Mouse (Mus musculus) heart, adult 11 months (tissue): ENCODE measurements around the gene Dnajc3.
A peak's percentile ranks its signal among the peaks of the same experiment; 100 is the strongest.

ENCODE experiments used
- DNase-seq: peaks from one replicate; pipeline ENCODE4 v3.0.0; 2022

Dnajc3 gene

DNA sequence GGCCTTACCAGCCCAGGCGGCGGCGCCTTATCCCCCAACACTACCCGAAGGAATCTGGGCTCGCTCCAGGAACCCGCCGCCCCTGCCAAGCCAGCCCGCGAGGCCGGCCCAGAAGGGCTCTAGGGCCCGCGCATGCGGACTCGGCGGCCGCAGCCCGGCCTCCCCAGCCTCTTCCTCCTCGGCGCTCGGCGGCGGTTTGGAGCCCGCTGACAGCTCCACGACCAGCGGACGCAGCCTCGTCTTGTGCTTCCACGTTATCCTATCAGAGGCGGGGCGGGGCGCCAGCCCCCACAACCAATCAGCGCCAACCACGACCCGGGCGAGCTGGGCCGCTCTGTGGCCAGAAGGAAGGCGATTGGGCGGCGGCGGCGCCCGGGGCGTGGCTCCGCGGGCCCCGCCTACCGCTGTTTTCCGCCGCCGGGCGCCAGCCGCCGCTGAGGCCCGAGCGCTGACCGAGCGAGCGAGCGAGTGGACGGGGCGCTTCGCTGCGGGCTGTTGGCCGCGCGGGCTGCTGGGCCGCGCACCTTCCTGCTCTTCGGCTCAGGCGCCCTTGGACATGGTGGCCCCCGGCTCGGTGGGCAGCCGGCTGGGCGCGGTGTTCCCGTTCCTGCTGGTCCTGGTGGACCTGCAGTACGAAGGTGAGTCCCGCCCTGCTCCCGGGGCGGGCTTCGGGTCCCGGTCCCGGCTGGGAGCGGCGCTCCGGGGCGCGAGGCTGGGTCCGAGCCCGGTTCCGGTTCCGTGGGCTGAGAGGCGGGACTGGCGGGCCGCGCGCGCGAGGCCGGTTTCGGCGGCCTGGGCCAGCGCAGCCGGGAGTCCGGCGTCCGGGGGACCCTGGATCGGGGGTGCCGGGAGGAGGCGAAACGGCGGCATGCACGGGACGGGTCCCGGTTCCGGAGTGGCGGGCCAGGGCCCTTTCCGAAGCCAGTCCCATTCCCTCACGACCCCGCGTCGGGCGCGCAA is at the start of gene Dnajc3:
Dnajc3 (plus strand) TSS at position 444 of the 960 bp plus-strand sequence.
- DNase-seq = peak; percentile 100

DNA sequence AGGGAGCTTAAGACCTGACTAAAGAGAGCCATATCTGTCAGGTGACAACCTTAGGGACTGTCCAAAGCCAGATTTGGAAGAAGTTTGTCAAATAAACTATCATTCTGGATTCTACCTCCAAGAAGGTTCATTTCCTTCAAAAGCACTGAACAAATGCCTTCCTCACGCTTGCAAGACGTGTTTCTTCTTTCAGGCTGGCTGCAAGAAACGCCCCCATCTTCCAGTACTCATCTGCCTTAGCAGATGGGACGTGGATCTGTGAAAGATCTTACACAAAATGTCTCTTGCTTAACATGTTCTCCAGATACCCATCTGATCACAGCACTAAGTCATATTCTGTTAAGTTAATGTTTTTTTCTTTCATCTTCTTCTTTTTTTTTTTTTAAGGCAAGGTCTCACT is 47.7 kb upstream of the Dnajc3 start:
- DNase-seq = no peak

DNA sequence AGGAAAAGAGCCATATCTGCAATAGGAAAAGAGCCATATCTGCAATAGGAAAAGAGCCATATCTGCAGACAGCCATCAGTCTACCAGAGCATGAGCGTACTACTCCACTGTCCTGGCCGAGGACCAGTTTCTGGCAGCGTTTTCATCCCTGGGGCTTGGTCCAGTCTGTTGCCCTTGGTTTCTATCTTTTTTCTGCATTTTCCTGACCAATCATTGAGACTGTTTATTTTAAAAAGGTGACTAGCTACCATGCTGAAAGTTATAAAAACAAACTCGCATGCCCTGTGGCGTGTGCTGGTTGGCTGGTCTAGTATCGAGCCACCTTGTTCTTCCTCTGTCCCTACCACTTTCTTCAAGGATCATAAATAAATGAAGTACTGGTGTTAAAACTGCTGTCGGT is 42.5 kb upstream of the Dnajc3 start:
- DNase-seq = no peak

DNA sequence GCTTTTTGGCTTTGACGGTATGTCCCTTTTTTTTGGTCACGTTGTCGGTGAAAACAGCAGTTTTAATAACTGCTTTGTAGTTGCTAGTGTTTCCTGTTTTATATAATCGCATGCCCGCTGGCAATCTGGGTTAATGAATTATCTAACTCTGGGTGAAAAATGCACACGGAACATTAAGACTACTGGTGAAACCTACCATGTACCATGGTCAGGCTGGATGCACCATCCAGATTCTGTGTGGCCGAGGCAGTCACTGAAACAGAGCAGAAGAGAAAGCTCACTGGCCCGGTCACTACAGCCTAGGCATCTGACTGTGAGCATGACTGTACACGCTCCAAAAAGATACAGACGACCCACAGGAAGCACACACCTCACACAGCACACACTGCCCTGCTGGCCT is 42.1 kb upstream of the Dnajc3 start:
- no peak for DNase-seq

DNA sequence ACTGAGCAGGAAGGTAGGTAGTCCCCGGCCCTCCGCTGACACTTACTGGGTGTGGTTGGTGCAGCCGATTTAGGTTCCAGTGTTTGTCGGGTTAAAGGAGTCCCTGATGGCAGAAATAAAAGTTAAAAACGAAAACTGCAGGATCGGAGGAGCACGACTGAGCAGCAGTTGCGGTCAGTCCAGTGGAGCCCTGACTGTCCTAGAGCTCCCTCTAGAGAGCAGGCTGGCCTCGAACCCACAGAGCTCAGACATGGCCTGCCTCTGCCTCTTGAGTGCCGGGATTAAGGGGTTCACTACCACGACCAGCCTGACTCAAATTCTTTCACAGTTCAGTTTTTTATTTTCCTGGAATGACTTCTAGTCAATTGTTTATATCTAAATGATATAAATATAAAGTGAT is 37.8 kb upstream of the Dnajc3 start:
- DNase-seq = no peak

DNA sequence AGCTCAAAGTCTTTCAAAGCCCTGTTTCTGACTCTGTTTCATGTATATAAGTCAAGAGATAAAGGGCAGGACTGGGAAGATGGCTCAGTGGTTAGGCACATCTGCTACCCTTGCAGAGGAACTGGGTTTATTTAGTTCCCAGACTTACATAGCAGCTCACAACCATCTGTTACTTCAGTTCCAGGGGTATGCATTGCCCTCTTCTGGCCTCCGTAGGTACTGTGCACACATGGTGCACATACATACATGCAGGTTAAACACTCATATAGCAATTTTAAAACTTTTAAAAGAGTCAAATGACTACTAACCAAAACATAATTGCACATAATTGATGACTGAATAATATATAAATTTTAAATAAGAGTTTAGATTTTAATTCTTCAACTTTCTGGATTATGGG is 36.9 kb upstream of the Dnajc3 start:
- DNase-seq = no peak

DNA sequence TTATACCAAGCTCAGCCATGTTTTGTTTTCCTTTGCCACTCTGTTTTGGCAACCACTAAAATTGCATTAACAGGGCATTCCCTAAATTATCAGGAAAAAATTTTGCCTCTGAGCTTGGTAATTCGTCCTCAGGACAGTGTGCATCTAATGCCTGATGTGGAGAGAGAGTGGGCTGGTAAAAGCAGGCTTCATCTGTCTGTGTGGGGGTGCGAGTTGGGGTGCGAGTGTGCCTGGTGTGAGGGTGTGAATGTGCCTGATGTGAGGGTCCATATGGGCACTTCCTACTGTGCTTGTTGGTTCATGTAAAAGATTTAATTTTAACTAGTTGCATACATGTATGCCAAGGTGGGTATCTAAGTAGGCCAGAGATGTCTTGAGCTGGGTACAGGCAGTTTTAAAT is 34.4 kb upstream of the Dnajc3 start:
- DNase-seq = peak; percentile 68

DNA sequence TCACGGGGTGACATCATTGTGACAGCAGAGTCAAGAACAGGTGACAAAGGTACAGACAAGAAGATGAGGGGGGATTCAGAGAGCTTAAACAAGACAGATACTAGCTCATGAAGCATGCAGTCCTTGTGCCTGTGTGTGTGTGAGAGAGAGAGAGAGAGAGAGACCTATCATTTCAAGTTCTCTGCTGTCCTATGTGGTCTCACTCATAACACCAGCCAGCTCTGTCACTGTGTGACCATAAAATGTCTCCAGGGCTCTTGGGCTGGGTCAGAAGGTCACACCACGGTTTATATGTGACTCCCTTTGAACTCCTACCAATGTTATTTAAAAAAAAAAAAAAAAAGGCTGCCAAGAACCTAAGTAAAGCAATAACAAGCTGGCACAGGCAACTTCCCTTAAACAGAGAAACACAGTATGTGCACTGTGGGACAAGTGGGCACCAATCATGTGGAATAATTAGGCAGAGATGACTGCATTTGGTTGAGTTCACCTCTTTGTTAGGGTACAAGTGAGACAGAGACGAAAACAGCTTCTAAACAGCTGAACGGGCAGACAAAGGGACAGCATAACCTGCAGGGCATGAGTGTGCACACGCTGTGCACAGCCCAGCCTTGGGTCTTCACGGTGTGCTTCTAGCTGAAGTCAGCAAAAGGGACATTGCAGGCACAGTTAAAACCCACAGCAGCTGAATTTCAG is 33.8 kb upstream of the Dnajc3 start:
- no peak for DNase-seq

DNA sequence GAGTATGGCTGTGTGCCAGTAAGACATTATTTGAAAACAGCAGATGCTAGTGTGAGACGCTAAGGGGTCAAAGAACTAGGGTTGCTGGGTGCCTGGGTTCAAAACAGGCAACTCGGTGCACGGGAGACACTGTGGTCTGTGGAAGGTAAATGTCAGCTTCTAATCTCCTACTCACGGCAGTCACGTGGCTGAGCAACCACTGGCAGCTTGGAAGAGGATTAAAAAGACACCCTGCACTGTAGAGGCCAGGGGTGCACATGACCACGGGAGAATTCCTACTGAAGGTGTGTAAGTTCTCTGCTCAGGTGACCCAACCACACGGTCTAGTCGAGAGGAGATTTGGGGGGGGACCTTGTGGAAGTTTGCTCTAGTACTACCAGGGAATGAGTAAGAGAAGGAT is 30.2 kb upstream of the Dnajc3 start:
- peak; percentile 86 for DNase-seq

DNA sequence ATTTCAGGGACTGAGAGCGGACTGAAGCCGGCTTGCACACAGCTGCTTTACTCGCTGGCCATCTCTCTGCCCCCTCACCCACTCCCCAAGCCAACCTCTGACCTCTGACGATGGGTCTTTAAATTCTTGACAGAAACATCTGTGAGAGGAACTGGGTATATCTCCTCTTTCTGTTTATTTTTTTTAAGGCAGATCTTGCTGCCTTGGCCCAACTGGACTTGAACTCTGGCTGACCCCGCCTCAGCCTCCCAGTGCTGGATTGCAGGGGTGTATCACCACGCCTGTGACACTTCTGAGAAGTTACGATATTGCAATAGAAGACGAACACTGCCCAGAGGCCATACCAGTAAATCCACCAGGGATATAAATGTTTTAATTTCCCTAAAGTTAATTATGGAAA is 27.9 kb upstream of the Dnajc3 start:
- peak; percentile 95 for DNase-seq

DNA sequence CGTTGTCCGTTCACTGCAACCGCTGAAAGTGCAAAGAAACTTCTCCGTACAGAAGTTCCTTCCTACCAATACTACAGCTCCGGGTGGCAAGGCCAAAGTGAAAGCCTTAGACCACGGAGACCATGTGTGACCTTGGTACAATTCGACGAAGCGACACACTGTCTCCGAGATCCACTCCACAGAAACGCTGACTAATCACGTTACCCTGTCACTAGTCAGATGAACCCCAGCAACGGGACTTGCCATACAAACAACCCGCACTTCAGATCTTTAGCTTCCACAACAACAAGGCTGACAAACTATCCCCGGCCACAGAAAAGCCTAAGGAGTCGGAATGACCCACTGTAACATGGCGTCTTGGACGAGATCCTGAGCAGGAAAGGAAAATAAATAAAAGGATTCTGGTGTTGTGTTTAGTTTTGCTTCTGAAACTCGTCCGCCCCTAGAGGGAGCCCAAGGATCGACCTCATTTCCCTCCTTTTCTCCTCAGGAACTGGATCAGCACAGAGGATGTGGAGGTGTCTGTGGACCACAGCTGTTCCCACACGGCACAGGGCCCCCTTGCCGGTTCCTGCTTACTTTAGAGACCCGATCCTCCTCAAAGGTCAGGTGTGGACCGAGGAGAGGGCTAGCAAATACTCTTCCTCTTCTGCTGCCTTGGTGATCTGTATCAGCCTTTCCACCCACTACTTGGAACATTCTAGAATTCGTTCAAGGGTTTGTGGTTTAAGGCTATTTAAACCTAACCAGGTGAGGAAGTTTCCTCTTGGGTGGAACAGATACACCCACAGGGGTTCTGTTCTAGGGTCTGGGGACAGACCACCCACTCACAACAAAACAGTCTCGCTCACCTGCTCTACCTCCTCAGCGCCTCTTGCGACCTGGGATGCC is 27.2 kb upstream of the Dnajc3 start:
- peak; percentile 93 for DNase-seq

DNA sequence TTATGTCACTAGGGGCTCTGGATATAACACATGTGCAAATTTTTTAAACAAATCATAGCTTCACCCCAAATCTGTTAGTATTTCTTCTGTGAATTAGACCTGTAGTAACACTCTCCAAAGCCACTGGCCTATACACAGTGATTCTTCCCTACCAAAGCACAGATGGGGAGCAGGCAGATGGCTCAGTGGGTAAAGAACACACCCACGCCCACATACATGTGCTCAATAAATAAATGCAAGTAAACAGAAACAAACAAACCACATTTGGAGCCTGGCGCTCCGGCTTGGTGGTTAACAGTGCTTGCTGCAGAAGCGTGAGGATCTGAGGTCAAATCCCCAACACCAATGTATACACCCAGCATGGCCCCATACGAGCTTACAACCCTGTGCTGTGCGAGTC is 26.3 kb upstream of the Dnajc3 start:
- no peak for DNase-seq

DNA sequence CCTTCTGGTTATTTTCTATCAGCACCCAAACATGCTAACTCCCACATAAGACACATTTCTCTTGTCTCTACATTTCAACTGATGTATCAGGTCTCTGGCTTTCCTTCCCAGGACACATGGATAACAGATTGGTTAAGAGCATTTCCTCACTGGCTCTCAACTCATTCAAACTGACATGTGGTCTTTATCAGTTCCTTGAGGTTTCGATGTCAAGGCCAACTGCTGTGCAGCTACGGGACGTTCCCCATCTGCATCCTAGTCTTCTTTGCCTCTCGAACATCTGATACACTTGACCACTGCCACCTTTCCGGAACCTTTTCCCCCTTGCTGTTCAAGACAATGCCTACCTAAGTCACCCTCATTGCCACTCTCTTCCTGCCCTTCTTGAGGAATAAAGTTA is 24.1 kb upstream of the Dnajc3 start:
- DNase-seq = no peak

DNA sequence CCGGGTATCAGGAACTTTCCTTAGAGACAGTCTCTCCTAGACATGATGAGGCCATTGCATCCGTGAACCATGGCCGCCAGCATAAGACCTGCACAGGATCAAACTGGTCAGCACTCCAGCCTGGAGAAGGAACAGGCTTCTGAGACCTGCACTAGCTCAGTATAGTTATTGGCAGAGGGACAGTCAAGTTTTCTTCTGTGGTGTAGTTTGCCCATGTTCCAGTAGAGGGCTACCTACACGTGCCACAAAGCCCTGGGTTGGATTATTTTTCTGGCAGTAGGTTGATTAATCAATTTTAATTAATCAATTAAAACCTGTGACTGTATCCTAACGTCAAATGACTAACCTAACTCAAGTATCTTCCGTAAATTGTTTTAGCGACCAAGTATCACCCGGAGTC is 18.8 kb upstream of the Dnajc3 start:
- no peak for DNase-seq

DNA sequence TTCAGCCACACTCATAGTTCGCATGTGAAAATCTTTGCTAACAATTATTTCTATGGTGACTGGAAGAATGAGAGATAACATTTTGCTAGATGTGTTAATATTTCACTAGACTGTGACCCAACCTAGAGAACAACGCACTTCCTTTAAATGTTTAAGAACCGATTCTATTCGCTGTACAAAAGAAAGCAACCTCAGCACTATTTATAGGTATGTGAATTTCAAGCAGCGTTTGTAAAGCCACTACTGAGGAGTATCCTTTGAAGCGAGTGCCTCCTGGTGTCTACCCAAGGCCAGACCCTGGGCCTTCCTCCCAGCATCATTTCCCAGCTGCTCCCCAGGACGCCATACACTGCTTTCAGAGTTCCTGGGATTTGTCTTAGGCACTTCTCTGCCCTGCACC is 17.1 kb upstream of the Dnajc3 start:
- DNase-seq = no peak

DNA sequence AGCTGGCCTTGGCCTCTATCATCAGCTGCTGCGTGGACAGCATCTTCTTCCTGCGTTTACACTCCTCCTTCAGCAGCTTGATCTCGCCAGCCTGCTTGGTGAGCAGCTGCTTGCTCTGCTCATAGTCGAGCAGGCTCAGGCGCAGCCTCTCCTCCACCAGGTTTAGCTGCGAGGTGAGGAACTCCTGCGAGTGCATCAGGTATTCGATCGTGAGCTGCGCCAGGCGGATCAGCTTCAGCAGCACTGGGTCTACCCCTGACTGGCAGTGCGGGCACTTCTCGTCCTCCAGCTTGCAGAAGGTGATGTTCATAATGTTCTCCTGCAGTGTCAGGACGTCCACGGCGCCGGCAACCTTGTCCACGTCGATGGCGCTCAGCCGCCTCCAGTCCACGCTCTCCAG is 15.5 kb upstream of the Dnajc3 start:
- DNase-seq = no peak

DNA sequence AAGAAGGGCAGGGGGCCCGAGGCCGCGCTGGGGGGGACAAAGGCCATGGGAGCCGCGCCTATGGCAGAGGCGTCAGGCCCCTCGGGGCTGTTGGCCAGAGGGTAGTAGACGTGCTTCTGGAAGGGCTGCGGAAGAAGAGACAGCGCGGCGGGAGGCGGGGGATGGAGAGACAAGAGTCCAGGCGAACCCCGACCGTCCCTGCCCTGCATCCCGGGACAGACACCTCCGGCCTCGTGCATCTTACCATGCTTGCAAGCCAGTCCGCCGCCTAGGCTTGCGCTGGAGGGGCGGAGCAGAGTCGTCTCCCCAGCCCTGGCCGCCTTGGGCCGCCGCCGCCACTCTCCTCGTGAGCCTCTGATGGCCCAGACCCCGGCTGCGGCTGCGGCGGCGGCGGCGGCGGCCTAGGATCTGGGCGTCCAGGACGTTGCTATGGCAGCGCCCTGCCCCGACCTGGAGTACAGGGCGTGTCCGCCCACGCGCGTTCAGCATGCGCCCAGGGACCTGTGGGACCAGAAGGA is 15.1 kb upstream of the Dnajc3 start:
- peak; percentile 91 for DNase-seq

DNA sequence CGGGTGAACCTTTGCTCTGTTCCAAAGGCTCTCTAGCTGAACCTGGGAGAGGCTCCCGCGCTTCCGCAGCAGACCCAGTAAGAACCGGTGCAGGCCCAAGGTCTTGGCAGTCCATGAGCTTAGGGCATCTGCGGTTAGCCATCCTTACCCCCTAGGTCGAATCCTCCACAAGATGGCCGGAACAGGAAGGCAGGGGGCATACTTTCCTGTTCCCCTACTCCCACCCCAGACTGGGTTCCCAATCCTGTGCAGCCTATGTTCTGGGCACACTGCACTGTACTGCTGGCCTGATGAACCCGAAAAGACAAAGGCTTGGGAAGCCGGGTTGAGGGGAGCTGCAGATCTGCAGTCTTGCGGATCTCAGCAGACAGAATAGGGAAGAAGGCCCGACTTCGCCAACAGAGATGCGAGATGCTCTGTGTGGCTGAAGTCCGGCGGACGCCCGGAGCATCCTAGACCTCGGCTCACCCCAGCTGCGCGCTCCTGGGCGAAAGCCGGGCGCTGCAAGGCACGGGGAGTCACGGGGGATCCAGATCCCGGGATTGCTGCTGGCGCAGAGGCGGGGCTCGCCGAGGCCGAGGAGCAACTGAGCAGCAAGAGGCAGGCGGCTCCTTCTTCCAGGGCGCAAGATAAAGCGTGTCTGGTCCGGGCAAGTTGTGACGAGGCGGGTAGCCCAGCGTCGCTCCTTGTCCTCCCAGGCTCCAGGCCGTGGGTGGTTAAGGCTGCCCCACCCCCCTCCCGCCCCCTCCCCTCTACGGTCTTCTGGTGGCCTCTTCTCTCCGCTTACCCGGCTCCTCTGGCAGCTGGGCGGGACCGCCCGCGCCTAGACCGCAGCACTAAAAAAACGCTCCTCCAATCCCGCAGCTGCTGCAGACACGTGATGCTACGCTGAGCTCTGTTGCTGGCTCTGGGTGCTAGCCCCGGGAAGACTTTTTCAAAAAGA is 12.8 kb upstream of the Dnajc3 start, which contains the start of gene Dzip1:
Dzip1 (minus strand) TSS at position 788 of the 943 bp plus-strand sequence.
- peak; percentile 98 for DNase-seq

DNA sequence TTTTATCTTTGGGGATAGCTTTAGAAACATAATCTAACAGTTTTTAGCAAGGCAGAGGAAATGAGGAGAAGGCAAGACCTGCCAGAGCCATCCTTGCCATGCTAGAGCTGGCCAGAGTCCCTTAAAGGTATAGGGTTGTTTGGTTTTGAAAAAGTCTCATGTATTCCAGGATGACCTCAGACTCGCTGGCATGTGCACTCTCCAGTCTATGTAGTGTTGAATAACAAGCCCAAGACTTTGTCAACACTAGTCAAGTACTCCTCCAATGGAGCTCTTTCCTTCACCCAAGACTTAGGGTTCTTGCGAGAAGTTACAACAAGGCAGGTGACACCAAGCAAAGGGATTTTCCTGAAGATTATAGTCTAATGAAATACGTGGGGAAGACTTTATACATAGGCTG is 9.2 kb upstream of the Dnajc3 start:
- DNase-seq = no peak

DNA sequence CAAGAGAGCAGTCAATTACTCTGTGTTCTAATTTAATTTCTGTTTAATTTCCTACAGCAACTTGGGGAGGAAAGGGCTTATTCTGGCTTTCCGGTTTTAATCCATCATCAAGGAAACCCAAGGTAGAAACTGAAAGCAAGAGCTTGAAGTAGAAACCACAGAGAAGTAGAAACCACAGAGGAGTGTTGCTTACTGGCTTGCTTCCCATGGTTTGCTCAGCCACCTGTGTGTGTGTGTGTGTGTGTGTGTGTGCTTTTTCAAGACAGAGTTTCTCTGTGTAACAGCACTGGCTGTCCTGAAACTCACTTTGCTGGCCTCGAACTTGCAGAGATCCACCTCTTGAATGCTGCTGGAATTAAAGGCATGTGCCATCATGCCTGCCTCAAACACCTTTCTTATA is 8.0 kb upstream of the Dnajc3 start:
- no peak for DNase-seq

DNA sequence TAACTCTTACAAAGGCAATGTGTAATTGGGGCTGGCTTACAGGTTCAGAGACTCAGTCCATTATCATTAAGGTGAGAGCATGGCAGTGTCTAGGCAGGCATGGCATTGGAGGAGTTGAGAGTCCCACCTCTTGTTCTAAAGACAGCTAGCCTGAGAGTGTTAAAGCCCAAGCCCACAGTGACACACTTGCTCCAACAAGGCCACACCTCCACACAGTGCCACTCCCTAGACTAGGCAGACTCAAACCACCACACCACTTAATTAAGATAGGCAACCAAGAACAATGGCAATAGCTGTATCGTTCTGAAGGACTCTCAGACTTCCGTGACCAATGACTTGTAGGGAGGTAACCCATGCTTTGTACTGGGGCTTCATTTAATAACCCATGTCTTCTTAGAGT is 7.0 kb upstream of the Dnajc3 start:
- peak; percentile 60 for DNase-seq

DNA sequence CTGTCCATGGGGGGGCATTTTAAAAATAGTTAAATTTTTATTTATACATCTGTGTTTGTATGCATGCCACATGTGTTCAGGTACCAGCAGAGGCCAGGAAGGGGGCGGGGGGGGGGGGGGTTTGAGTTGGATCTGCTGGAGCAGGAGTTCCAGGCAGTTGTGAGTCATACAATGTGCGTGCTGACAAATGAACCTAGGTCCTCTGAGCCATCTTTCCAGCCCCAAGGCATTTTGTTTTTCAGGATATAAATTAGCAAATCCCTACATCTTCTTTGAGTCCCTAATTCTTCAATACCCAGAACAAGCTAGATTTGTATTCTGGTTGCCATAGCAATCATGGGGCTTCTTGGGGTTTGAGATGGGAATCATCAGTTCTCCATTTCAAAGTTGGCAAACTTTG is 6.6 kb upstream of the Dnajc3 start:
- peak; percentile 44 for DNase-seq
